Mouse (Mus musculus) adrenal gland, adult 2 months (tissue): ENCODE measurements around the gene Fbxo33. TPM values are rescaled to one million over a fixed set of nuclear protein-coding genes. Genes with fewer than 3 reads are reported as not detected.

Experiments used
- DNase-seq: peaks from one replicate; pipeline ENCODE4 v3.0.0; 2021
- microRNA-seq, 2 experiments: library from miRNA; unstranded; fragments of <30 nt; microRNA quantifications; one replicate each; pipeline ENCODE4 v1.2.0; 2021
- polyA plus RNA-seq: library from polyadenylated mRNA; depleted of rRNA; stranded (reverse); fragments of >200 nt; gene quantifications from 2 replicates; pipeline ENCODE4 v1.2.3, GENCODE M21; 2012; rRNA removed
- total RNA-seq, 2 experiments: library from RNA; stranded (reverse); gene quantifications; 2 replicates each; pipeline ENCODE4 v1.2.3; 2021

The Fbxo33 gene
- total and polyA plus RNA-seq, 3 experiments: 11.3 to 46.0 (median 41.1) TPM

DNA sequence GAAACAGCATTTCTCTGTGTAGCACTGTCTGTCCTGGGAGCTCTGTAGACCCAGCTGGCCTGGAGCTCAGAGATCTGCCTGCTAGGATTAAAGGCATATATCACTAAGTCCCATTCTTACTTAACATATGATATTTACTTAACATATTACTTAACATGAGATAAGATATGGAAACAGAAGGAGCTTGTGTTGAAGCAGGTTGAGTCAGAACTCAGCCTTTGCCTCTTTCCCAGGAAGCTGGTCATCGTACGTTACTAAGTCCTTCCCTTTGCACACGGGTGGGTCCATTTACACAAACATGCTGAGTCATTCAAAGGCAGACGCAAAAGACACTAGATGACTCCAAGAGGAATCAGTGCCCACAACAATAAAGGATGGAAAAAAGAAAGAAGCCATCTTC, 20.8 kb downstream of the Fbxo33 start:
- no peak for DNase-seq

DNA sequence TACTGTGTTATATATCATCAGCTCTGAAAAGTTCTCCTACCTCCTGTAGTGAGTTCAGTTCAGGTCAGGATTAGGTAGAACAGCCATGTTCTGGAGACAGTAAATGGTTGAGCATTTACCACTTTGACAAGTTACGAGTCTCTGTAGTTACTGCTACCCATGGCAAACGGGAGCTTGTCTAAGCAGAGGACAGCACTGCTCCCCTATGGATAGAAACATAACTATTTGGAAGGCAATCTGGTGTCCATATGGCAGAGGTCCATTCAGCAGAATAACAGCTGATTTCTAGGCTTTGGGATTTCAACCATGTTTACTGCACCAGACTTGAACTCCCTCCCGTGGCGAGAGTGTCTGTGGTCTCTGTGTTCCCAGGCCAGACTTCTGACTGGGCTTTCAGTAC, 23.6 kb downstream of the Fbxo33 start:
- no peak for DNase-seq

GRCm38 (mm10) chr12:59195065-59195464, 24.5 kb downstream of the Fbxo33 start:
- DNase-seq: no peak

GRCm38 (mm10) chr12:59194341-59195003, 25.1 kb downstream of the Fbxo33 start:
- DNase-seq: no peak

DNA sequence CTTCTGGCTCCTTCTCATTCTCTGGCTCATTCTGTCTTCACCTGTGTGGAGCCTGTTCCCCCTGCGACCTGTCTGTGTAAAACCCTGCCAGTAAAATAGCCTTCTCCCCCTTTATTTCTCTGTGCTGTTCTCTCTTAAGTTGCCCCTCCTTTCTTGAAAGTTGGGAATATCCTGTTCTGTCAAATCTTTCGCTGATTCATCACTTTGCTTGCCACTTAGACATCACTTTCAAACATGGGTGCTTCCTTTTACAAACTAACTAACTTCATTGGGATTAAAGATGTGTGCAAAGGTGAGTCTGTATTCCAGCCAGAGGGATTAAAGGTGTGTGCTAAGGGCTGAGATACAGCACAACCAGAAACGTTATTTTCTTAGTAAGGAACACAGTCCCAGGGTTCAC, 25.9 kb downstream of the Fbxo33 start:
- DNase-seq: no peak

DNA sequence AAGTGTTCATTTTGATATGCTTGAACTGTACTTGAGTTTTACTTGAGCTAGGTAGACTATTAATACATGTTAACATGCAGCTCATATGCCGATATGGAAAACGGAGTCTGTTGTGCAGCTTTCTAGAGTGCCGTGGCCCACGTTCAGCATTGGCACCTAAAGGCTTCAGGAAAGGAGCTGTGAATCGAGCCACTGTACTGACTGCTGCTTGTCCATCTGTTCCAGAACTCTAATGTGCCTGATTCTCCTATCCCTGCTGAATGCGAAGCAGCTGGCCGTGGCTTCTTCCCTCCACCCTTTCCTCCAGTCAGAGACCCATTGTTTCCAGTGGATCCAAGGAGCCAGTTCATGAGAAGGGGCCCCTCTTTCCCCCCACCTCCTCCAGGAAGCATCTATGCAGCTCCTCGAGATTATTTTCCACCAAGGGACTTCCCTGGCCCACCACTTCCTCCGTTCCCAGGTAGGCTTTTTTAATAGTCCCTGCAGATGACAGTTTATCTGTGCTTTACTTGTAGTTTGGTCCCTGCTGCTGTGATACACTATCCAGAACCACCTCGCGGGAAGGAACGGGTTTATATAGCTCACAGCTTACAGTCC, 31.3 kb downstream of the Fbxo33 start:
- DNase-seq: no peak

- no peak for DNase-seq
Measured at GRCm38 (mm10) chr12:59177814-59178213, 41.7 kb downstream of the Fbxo33 start.

DNA sequence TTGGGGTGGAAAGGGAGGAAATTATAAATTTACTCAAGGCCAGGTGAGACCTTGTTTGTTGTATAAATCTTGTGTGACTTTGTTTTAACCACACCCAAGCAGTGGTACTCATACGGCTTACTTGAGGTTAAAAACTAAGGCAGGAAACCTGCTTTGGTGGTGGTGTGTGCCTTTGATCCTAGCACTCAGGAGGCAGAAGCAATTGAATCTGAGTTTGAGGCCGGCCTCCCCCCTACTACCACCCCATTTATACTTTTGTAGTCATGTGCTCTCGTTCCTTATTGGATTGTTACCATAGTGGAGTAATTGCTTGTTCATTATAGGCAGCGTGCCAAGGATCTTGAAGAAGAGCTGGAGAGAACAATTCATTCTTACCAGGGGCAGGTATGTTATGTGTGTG, 49.6 kb downstream of the Fbxo33 start:
- no peak for DNase-seq

DNA sequence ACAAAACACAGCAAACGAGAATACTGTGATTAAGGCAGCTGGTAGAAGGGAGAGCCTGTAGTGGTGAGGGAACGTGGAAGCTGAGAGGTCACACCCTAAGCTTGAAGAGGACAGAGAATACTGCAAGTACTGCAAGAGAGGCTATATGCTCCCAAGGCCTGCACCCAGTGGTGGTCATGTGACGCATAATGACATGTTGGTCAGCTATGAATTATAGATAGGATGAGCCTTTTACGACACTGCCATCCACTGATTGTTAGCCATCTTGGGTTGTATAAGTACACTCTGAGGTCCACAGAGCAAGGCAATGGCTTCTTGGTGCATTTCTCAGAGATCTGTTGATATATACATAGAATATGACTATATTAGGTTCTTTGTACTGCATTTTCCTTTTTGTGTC, 53.0 kb downstream of the Fbxo33 start:
- DNase-seq: no peak

GRCm38 (mm10) chr12:59164522-59164921, 55.0 kb downstream of the Fbxo33 start:
- DNase-seq: no peak

- no peak for DNase-seq
Measured at GRCm38 (mm10) chr12:59162797-59163196, 56.7 kb downstream of the Fbxo33 start.

GRCm38 (mm10) chr12:59161091-59161490, 58.4 kb downstream of the Fbxo33 start:
- DNase-seq: no peak

Small RNA genes within 50 kb of the gene (microRNA-seq; reads per million reads assigned to microRNA genes)
- 0 reads per million in 2 experiments for gene Gm27284

Other genes with a start within 250 kb of the Fbxo33 start
- gene Sec23a, start 207.7 kb downstream of the Fbxo33 start, total RNA-seq: 10 to 100 TPM; 38.8 to 48.9 TPM
- 7.2 and 10.6 TPM in 2 replicates for gene Sec23a, start 207.7 kb downstream of the Fbxo33 start, polyA plus RNA-seq
- 10 to 100 TPM in 1 of 2 experiments, 1 to 10 TPM in 1; 5.9 to 10.2 TPM for gene Gemin2, start 206.3 kb downstream of the Fbxo33 start, total RNA-seq
- gene Gemin2, start 206.3 kb downstream of the Fbxo33 start, polyA plus RNA-seq: 1.1 and 1.5 TPM in 2 replicates
- gene Trappc6b, start 158.3 kb downstream of the Fbxo33 start, total RNA-seq: 10 to 100 TPM; 83.5 to 90.5 TPM
- gene Trappc6b, start 158.3 kb downstream of the Fbxo33 start, polyA plus RNA-seq: 86.1 and 101 TPM in 2 replicates
- 10 to 100 TPM; 28.9 to 51.7 TPM for gene Pnn, start 152.8 kb downstream of the Fbxo33 start, total RNA-seq
- 5.2 and 6.1 TPM in 2 replicates for gene Pnn, start 152.8 kb downstream of the Fbxo33 start, polyA plus RNA-seq
- 100 to 1,000 TPM; 114 to 180 TPM for gene Mia2, start 123.9 kb downstream of the Fbxo33 start, total RNA-seq
- 20.8 and 31.9 TPM in 2 replicates for gene Mia2, start 123.9 kb downstream of the Fbxo33 start, polyA plus RNA-seq